Mouse (Mus musculus) T-helper 17 cell (primary cell): Measurements from ENCODE around the gene Cnih3.

Source experiments
- in situ Hi-C, 2 experiments: fragments of 300-600 bp; cut with MboI, MseI; formaldehyde crosslinking; loops; 1 replicate in 1 of 2; 2 replicates in 1 of 2; pipeline ENCODE4 v1.15.1; 2025; ENCODE audit warnings: high pct_unique_total_duplicates in 2 of 2

Gene Cnih3

DNA sequence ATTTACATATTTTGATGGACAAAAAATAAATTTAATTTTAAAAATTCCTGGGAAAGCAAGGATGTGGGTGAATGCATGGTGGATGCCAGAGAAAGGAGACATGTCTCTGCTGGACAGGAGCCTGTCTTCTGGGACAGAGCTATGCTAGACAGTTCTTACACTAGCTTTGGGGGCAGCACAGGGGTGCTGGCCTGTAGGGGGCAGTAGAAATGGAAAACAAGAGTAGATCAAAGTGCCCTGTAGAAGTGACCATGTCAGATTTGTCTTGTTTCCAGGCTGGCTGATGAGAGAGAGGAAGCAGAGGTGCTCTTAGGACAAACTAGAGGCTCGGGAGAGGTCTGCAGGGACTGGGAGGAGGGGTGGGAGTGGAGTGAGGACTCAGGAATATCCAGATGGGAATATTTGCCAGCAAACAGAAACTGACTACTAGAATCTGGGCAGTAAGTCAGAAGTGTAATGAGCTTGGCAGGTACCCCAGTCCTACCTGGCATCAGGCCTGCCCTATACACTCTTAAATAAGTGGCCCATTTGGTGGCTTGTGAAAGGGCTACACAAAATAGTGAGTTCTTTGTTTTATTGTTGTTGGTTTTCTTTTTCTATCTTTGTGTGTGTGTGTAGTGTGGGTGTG, 93.3 kb downstream of the Cnih3 start:
- in situ Hi-C loops: loop anchor here in 1 of 2 experiments (10.0 to 25.0 kb wide), 3 partner anchors 201 to 1481 kb away; partner anchors contain the start of gene Cdc42bpa

DNA sequence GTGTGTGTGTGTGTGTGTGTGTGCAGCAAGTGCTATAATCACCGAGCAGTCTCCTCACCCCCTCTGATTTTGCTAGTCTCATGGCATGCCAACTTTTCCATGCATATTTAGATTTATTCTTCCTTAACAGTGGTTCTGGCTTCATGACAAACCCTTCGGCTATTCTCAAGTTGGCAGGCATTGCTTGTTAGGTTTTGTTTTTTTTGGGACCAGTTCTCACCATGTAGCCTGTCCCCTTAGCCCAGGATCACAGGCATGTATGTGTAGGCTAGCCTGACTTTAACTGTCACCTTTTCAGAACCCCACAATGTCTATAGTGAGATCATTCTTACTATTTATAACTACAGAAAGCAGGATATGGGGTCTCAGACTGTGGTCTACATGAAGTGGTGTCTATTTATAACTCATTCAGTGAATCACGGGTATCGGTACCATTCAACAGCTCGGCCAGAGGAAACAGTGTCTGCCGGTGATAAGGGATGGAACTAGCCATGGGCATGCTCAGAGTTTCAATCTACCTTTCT, 94.2 kb downstream of the Cnih3 start:
- in situ Hi-C loops: loop anchor here in 1 of 2 experiments (10.0 to 25.0 kb wide), 3 partner anchors 202 to 1482 kb away; partner anchors contain the start of gene Cdc42bpa

DNA sequence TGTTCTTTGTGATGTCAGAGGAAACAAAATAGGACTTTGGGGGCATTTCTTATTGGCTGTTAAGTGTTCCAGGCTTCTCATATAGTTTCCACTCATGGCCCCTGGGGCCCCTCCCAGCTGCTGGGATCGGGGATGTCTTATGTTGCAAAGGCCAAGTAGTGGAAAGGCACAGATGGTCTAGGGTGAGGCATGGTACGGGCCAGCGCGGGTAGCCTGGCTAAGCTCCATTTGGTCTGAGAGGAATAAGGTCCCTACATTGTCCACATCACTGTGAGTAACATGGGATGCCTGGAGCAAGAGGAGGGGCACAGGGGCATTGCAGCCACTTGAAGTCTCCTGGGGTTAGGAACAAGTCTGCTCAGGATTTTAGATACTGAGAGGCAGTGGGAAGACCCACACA, 95.1 kb downstream of the Cnih3 start:
- in situ Hi-C loops: loop anchor here in 1 of 2 experiments (10.0 to 25.0 kb wide), 3 partner anchors 203 to 1483 kb away; partner anchors contain the start of gene Cdc42bpa

DNA sequence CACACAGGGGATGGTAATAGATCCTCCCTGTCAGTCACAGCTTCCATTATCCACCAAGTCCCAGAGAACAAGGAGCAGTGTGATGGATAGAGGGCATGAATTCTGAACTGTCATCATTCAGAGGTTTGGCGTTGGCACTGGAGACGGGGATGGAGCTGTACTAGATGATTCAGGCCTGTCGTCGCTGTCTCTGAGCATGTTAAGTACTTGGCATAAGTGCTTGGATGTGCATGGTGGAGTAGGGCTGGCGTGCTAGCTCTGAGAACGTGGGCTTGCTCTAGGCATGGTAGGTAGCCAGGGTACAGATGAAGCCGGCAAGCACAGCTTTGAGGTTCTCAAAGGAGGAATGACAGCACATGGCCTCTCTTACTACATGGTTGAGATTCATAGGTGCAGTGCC, 95.6 kb downstream of the Cnih3 start:
- in situ Hi-C loops: loop anchor here in 1 of 2 experiments (10.0 to 25.0 kb wide), 3 partner anchors 203 to 1483 kb away; partner anchors contain the start of gene Cdc42bpa

DNA sequence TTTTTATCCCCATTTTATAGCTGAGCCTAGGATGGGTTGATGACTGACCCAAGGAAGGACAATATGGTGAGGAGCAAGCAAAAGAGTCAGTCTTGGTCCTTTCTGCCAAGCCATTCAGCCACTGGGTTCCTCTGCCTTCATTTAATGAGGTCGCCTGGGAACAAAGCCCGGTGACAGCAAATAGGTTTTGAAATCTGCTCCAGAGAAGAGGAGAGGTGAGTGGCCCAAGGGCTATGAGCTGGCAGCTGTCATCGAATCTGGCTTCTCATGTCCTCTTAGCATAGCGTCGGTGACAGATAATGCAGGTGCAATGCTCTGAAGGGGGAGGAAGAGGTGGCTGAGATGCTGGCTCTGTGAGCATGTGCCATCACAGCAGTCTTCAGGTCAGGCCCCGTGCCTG, 100.7 kb downstream of the Cnih3 start:
- in situ Hi-C loops: no loop called here

DNA sequence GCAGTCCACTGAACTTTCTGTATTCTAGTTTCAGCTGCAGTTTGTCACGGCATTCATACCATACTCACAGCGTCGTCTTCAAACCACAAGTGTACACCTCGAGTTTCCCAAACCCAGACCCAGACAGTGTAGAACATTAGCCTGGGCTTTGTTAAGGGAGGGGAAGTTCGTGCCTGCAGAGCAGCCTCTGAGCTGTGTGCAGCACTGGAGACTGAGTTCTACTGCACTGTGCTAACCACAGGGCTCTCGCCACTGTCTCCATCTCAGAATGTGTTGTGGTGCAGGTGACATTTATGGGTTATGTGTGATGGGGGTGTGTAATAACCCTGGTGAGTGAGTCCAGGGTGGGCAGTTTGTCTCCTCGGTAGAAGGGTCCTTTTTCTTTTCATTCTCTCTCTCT, 104.5 kb downstream of the Cnih3 start:
- in situ Hi-C loops: no loop called here

DNA sequence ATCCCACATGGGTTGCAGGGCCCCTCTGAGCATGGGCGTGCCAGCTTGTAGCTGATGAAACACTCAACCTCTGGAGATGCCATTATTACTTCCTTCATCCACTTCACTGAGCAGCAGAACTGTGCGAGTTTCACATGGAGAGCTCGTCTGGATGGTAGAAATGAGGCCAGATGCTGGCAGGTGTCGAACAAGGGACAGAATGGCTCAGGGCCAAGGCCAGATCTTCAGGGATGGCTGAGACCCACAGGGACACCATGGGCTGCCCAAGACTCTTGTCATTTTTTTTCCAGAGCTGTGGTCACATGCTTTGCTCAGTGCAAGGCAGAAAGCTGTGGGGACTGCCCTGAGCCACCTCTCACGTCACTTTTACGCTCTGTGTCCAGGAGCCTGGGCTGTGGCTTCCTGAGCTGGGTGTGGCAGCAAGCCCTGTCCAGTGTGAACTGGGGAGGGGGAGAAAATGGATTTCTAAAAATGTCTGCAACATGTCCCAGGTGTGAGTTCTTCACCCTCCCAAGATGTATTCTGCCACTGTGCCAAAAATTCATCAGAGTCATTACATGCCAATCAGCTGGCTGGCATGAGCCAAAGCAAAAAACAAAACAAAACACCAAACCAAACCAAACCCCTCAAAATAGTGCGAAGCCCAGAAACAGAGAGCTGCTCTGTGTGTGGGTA, 107.1 kb downstream of the Cnih3 start:
- in situ Hi-C loops: no loop called here

DNA sequence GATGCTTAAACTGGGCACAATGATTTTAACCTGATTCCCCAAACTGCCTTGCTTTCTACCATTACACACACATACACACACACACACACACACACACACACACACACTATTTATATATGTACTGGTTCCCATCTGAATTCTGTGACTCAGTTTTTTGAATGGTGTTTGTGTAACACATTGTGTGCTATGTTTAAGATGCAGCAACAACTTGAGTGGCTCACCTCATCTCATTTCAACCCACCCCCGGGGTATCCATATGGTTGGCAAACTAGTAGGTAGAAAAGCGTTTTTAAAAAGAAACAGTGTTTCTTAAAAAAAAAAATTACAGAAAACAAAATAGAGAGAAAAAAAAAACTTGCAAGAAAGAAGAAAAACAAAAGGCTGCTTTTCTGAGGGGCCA, 107.9 kb downstream of the Cnih3 start:
- in situ Hi-C loops: no loop called here

DNA sequence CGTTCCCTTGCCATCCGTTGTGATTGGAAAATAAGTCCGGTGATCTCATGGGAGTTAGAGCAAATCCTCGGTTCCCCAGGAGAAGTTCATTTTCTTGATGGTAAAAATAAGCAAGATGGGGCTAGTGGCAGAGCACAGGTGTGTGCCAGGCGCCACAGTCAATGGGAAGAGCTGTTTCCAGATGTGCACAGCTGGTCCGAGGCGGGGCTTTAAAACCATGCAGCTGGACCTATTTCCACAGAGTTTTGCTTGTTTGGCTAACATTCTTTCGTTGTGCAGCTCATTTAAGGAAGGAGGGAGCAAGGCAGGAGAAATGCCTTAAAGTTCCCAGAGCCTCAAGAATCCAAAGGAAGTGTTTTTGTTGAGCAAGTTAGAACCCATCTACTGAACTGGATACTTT, 109.1 kb downstream of the Cnih3 start:
- in situ Hi-C loops: no loop called here

DNA sequence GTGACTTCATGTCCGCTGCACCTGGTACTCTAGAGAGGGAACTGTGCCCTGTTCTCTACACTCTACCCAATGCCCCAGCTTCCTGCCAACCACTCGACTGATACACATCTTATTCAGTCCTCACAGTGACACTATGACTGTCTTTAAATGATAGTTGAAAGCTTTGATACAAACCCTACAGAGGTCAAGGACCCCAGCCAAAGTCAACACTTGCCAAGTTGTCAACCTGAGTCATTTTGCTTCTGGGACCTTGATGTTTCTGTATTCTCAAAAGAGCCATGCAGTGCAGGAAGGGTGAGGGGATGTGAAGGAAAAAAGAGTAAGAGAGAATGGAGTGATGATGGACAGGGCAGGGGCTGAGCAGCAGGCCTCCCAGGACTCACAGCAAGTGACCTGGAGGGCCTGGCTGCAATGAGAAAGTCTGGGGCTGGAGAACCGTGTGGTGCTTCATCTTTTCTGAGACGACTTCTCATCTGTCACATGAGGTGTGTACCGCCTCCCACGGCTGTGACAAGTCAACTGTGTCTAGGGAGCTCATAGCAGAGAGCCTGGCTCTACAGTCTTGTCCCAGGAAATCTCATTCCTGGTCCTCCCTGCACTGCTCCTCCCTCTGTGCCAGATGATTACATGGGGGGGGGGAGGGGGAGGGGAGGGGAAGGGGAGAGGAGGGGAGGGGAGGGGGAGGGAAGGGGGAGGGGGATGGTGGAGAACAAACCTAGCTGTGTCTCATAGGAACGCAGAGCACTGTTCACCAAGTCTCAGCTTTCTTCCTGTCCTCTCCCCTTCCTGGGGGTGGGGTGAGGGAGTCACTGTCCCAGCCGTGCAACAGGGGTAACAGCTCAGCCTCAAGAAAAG, 109.8 kb downstream of the Cnih3 start:
- in situ Hi-C loops: no loop called here

DNA sequence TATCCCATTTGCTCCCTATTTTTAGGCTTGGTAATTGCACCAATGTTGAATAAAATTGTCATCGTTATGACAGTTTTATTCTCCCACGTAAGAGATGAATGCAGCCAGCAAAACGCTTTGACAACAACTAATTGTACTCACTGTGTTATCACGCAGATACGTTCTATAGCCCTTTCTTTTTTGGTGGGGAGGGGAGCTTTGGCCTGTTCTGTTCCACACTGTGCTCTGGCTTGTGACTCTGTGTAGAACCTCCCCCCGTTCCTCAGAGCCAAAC, 110.4 kb downstream of the Cnih3 start:
- in situ Hi-C loops: no loop called here

DNA sequence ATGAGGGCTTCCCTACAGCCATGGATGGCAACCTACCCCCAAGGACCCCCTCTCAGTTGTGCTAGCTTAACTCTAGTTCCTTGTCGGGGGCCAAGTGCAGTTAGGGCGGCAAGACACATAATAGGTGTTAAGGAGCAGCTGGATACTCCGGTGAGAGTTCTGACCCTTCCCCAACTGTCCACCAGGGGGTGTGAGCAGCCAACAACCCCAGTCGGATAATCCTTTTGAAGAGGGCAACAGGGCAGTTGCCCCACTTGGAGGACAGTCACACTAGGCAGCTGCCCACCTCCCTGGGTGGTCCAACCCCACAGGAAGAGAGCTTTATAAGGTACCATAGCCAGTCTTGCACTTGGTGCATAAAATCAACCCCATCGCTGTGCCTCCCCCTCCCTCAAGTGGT, 112.6 kb downstream of the Cnih3 start:
- in situ Hi-C loops: loop anchor here in 1 of 2 experiments (5.0 kb wide), 1 partner anchor 67 kb away; no protein-coding TSS in a partner anchor

DNA sequence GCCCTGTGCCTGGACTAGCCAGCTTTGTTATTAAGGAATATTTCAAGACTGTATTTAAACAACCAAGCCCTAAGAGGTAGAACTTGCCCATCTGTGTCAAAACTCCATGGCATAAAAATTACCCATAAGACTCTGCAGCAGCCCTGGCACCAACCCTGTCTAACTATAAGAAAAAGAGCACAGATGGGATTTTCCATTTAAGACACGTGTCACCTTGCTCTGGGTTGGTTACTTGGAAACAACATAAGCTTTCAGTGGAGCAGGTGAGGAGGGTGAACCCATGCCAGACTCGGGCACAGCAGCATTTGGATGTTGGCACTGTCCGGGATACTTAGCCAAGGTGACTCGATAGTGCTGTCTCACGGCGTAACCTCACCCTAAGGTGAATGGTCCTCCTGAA, 113.6 kb downstream of the Cnih3 start:
- in situ Hi-C loops: loop anchor here in 1 of 2 experiments (5.0 kb wide), 1 partner anchor 66 kb away; no protein-coding TSS in a partner anchor

DNA sequence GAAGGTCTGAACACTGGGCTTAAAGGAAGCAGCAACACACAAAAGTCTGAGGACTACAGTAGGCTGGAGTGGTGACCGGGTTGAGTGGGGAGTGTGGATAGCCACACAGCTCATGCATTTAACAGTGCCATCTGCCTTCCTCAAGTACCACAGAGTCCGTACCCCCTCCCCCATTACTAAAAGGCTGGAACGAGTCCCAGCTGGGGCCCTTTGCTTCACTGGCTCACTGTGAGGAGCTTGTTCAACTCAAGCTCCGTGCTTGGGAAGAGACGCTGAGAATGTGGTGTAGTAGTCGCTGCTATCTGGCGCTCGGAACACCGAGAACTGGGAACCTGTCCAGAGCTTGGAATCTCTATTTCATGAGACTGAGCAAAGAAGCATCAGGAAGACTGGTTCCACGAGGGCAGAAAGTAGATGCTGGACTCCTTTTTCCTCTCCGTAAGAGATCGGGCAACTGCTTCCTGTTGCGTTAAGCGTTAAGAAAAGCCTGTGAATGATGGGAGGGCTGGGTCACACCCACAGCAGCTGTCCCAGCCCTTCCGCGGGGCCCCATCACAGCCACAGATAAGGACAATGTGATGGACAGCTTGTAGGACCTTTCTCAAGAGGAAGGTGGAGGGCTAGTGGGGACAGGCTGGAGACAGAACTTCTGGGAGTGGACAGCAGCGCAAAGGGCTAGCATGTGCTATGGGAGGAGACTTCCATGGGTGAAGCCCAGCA, 114.3 kb downstream of the Cnih3 start:
- in situ Hi-C loops: loop anchor here in 1 of 2 experiments (5.0 kb wide), 1 partner anchor 66 kb away; no protein-coding TSS in a partner anchor

DNA sequence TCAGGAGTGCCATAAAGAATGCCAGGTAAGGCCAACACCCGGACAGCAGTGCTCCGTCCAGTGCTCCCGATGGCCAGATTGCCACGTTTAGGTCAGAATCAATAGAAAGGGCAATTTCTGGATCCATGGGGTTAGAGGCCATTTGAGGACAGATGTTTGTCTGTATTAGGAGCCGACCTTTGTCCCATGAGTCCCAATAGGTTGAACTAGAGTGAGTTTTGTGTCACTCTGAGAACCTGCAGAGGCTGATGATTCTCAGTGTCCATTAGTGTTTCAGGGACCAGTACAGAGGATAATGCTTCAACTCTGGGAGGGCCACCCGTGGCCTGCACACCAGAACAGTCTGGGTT, 114.9 kb downstream of the Cnih3 start:
- in situ Hi-C loops: loop anchor here in 1 of 2 experiments (5.0 kb wide), 1 partner anchor 65 kb away; no protein-coding TSS in a partner anchor

DNA sequence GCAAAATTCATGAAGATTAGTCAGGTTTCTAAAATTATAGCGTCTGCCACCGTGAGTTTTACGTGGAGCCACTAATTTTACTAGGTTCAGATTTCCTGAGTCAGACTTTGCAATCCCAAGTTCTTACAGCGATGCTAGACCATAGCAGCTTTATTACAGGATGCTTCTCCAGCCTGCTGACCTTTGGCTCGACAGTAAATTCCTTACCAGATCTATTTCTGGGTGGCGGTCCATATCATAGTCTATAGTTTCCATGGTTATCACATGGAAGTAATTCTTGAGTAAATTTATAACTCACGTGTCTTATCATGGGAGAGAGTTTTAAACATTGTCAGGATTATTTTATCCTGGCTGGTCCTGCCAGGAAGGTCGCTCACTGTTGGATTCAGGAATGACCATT, 117.0 kb downstream of the Cnih3 start:
- in situ Hi-C loops: loop anchor here in 1 of 2 experiments (5.0 kb wide), 1 partner anchor 63 kb away; no protein-coding TSS in a partner anchor

DNA sequence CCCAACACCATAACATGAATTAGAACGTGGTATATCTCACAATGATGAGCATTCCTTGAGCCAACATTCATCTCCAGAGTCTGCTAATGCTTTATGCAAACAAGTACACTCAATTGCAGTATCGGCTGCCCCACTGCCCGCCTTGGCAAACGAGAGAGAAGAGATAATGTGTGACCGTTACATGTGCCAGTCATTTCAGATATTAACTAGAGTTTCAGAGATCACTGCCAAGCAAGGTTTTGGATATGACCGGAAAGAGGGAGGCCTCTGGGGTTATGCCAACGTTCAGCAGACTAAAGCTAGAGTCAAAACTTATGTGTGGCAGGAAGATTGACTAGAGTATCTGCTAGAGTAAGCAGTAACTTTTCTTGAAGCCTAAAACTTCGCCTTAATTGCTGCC, 123.7 kb downstream of the Cnih3 start:
- in situ Hi-C loops: no loop called here

DNA sequence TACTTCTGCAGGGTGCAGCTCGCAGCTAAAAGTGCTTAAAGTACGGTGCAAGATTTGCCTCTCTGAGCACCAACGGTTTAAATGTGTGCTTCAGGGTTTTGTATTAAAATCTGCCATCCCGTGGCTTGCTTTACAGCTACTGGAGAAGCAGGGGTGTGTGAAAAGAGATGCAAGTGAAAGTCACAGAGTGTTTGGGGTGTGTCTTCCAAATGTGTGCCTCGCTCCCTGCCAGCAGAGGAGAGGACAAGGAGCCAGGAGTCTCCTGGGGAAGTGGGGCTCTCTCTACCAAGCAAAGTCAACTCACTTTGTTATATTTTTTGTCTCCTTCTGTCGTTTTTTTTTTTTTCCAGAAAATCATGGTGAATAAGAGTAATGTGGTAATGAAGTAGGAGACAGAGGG, 124.1 kb downstream of the Cnih3 start:
- in situ Hi-C loops: no loop called here

DNA sequence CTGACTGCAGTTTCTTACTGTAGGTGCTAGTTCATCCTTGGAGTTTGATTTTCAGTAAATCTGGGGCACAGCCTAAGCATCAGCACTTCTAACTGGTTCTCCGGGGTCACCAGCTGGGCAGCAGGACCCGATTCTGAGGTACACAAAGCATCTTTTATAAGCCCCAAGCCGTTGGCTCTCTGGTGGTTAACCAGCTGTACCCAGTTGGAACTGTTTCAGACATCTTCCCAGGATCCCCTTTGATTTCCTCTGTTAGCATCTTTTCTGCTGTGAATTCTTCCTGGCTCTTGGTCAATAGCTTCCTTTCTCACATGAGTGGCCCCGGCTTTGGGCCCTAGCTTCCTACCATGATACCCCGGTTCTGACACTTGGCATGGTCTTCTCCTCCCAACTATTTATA, 132.3 kb downstream of the Cnih3 start:
- in situ Hi-C loops: no loop called here

DNA sequence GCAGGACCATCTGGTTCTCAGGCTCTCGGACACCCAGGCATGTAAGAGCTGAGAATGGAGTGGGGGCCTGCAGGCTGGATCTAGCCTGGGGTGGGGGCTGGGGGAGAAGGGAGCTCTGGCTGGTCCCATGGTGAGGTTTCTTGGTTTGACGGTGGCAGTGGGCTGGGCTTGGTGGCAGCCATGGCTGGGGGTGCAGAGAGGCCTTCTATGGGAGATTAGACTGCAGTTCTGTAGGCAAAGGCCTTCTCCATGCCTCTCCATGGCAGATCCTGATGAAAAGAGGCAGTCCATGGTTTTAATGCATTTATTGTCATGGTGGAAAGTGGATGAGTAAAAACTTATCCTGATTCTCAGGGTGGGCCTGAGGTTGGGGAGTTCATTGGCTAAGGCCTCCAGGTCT, 151.0 kb downstream of the Cnih3 start:
- in situ Hi-C loops: no loop called here

DNA sequence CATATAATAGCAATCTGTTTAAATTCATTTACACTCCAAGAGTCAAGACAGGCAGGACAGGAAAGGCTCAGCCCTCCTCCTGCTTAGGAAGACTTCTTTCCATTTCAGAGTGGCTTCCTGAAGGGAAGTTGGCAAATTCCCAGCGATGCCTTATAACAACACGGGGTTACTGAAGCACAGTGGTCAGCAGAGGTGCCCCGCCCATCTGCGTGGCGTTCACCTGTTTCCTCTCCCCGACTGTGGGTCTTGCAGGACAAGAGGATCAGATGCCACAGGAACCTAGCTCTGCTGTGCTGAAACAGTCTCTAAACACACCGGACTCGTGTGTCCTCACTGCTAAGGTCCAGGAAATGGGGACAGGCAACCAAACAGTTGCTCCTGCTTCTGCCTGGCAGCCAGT, 152.9 kb downstream of the Cnih3 start:
- in situ Hi-C loops: no loop called here
